Mouse (Mus musculus): ENCODE data around the gene Eif3a. TPM values are rescaled to one million over a fixed set of nuclear protein-coding genes. Genes with fewer than 3 reads are reported as not detected.

The Eif3a gene
- polyA plus RNA-seq (2012), result 71.8 and 111 TPM in 2 replicates

DNA sequence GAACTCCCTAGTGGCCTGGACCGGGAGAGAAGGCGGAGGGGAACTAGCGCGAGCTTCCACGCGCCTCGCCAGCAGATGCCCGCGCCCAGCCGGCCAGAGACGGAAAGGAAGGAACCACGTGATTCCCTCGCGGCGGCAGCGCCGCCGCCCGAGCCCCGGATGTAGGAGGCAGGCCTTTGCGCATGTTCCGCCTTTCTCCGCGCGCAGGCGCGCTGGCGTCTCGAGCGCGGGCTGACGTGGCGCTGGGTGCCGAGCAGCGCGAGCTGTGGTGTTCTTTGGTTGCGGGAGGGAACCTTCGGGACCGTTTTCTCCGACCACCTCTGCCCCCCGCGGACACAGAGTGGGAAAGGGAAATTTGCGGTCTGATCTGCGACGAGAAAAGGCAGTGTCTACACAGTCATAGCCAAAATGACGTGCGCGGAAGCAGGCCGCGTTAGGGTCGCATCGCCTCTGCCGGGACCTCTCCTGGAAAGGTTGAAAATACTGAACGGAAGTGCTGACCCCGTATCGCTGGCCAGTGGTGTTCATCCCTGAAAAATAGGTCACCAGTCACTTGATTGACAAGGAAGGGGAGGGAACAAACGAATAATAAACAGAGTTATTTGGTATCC is at the start of gene Eif3a:
TSS of gene Eif3a (minus strand) at position 108 of the 611 bp plus-strand sequence.

DNA sequence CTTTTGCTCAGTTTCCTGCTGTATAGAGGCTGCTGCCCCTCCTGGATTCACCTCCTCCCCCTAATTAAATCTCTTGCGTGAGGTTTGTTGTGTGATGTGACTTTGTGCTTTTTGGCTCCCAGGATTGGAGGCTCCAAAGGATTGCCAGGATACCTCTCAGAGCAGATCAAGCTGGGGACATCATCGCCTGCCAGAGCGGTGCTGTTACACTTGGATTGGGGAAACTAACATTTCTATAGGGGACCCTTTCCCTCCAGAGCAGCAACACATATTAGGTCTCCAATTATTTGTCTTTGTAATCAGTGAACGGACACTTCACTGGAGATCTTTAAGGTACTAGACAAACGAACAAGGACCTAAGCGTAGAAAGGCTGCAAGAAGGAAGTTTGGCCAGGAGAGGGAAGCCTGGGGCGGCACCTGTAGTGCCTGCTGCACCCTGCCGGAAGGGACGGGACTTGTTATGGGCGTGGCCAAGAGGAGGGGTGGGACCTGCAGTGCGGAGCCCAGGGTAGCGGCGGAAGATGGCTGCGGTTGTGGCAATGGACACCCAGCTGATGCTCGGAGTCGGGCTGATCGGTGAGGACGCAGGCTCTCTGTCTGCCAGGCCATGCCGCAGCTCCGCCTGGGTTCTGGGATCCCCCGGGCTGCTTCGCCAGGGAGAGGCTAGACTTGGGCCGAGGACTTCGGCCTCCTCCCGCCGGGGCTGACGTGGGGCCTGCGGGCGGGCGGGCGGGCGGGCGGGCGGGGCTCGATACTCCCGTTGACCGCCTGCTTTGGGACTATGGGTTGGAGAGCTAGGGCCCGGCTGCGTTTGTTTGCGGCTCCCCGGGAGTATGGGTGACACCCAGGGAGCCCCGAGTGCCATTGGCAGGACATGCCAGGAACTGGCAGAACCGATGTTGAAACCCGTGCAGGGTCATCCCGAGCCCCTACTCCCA is 20.9 kb upstream of the Eif3a start, which contains the start of gene Fam45a:
TSS of gene Fam45a (plus strand) at position 488 of the 938 bp plus-strand sequence.

DNA sequence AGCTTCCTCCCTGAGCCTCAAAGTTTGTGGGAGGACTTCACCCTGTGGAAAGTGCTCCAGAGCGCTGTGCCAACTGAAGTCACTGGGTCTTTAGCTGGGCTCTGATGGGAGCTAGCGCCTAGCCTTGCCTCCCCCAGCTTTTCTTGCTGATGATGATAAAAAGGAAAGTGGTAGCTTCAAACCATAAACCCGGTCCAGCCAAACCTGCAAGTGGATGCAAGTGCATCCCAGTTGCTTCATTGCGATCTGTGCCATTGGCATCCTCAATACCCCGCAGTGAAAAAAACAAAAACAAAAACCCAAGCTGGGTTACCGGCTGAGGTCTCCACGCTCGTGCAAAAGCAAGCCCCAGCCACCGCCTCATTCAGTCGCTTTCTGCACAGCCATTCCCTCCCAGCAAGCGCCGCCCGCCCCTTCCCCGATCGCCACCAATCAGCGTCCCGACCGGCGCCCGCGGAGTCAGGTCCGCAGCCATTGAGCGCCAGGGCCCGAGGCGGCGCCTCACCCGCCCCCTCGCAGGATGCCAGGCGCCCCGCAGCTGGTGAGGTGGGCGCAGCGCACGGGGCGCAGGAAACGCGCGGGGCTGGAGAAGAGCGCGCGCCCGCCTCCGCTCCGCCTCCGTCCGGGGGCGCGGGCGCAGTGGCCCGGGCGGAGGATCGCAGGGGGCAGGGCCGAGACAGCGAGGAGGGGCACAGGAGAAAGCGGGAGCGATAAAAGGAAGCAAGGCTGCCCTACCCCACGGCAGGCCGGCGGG is 34.8 kb downstream of the Eif3a start, which contains the start of gene Nanos1:
TSS of gene Nanos1 (plus strand) at position 550 of the 754 bp plus-strand sequence.

Other genes with a start within 250 kb of the Eif3a start
- 72.7 and 84.0 TPM in 2 replicates for gene Cacul1, start 209.6 kb downstream of the Eif3a start, polyA plus RNA-seq (2012)
- 1.9 and 2.7 TPM in 2 replicates for gene Nanos1, start 34.7 kb downstream of the Eif3a start, polyA plus RNA-seq (2012)
- 3.4 and 3.6 TPM in 2 replicates for gene Fam45a, start 20.9 kb upstream of the Eif3a start, polyA plus RNA-seq (2012)
- 0.02 and 0.19 TPM in 2 replicates for gene Sfxn4, start 70.8 kb upstream of the Eif3a start, polyA plus RNA-seq (2012)
- gene Prdx3, start 83.9 kb upstream of the Eif3a start, polyA plus RNA-seq (2012), result 3.5 and 5.2 TPM in 2 replicates
- 0.67 and 1.6 TPM in 2 replicates for gene Grk5, start 99.1 kb upstream of the Eif3a start, polyA plus RNA-seq (2012)

Measured in megakaryocyte-erythroid progenitor cell, adult 5 weeks (primary cell).